ENCODE assay signal across 8 mouse cellular contexts in genomic region chr3:95938835-95939234, GRCm38 (mm10). TPM values are rescaled to one million over a fixed set of nuclear protein-coding genes. Genes with fewer than 3 reads are reported as not detected.
DNase-seq lines count a peak whose midpoint lies in the region; ATAC-seq and TF ChIP-seq lines count a peak whose summit lies in the region.

No protein-coding gene starts in this region.

- no peak for ATAC-seq in CD4-positive, CD25-positive, alpha-beta regulatory T cell, adult 4 months
- peak; percentile 58; the same call in 1 of the 2 replicates for ATAC-seq in monocyte, adult 5-6 weeks (replicated peaks; ENCODE audit: insufficient number of reproducible peaks, low FRiP score, low TSS enrichment, poor library complexity, severe bottlenecking)
- no peak for ATAC-seq in inflammation-experienced regulatory T-cells, adult 6 months

- peak; percentile 50 for DNase-seq in CD4-positive, CD25-positive, alpha-beta regulatory T cell, adult 2 months (ENCODE audit: low read depth, low spot score)
- DNase-seq in left cerebral cortex, postnatal 4 days = peak; percentile 14
- no peak for DNase-seq in left cerebral cortex, postnatal 10 days (ENCODE audit: extremely low spot score in 1 of 2, low spot score in 2 of 2)
- DNase-seq in brain, embryonic 14.5 days (ENCODE audit: low read depth) = no peak
- no peak for DNase-seq in adipocyte (ENCODE audit: low spot score)

- no peak for TF ChIP-seq POLR2A in brain, embryonic 14.5 days (IDR thresholded peaks at IDR 0.05; ENCODE audit: borderline replicate concordance, extremely low read depth, insufficient read depth, insufficient read length, poor library complexity, severe bottlenecking)

- peak; percentile 43; the same call in 1 of the 2 replicates for TF ChIP-seq CTCF in brain, embryonic 14.5 days (IDR thresholded peaks at IDR 0.05; ENCODE audit: borderline replicate concordance, extremely low read depth, insufficient read depth, insufficient read length)

- intact Hi-C loops in left cerebral cortex, postnatal 4 days (cut with DNase I) = no loop called here
- intact Hi-C loops in left cerebral cortex, postnatal 10 days (cut with DNase I) = no loop called here

RNA-seq across cellular contexts. Expression of gene Anp32e, which starts 9.8 kb away (rescaled TPM):
- 100 to 1,000 TPM; 162 to 241 TPM for polyA plus RNA-seq in CD4-positive, CD25-positive, alpha-beta regulatory T cell, adult 4 months (2017; shearing (Covaris generic))
- total RNA-seq in left cerebral cortex, postnatal 4 days (2021) = 10 to 100 TPM; 90.4 to 98.0 TPM
- 100 to 1,000 TPM; 104 to 106 TPM for total RNA-seq in left cerebral cortex, postnatal 10 days (2021)
- 98.6 and 107 TPM in 2 replicates for polyA plus RNA-seq in brain, embryonic 14.5 days (2012; rRNA removed)
- 108 to 150 TPM (median 134 TPM) in 3 replicates for total RNA-seq in monocyte, adult 5-6 weeks (2017)
- 100 to 1,000 TPM; 164 to 282 (median 210) TPM for polyA plus RNA-seq in inflammation-experienced regulatory T-cells, adult 6 months (2017; shearing (Covaris generic))

RNA-seq across cellular contexts. Expression of gene Car14, which starts 34.3 kb away (rescaled TPM):
- polyA plus RNA-seq in CD4-positive, CD25-positive, alpha-beta regulatory T cell, adult 4 months (2017; shearing (Covaris generic)) = under 1 TPM in 1 of 2 experiments, not detected in 1; 0.39 TPM
- 1 to 10 TPM; 2.4 to 2.5 TPM for total RNA-seq in left cerebral cortex, postnatal 4 days (2021)
- 1 to 10 TPM; 1.7 to 3.2 TPM for total RNA-seq in left cerebral cortex, postnatal 10 days (2021)
- polyA plus RNA-seq in brain, embryonic 14.5 days (2012; rRNA removed) = 8.6 and 9.4 TPM in 2 replicates
- total RNA-seq in monocyte, adult 5-6 weeks (2017) = not detected in 3 replicates
- polyA plus RNA-seq in inflammation-experienced regulatory T-cells, adult 6 months (2017; shearing (Covaris generic)) = not detected

RNA-seq across cellular contexts. Expression of gene Aph1a, which starts 45.1 kb away (rescaled TPM):
- polyA plus RNA-seq in CD4-positive, CD25-positive, alpha-beta regulatory T cell, adult 4 months (2017; shearing (Covaris generic)) = 10 to 100 TPM; 14.8 to 19.9 TPM
- 100 to 1,000 TPM in 1 of 2 experiments, 10 to 100 TPM in 1; 91.1 to 101 TPM for total RNA-seq in left cerebral cortex, postnatal 4 days (2021)
- 10 to 100 TPM; 88.4 to 92.6 TPM for total RNA-seq in left cerebral cortex, postnatal 10 days (2021)
- polyA plus RNA-seq in brain, embryonic 14.5 days (2012; rRNA removed) = 102 and 129 TPM in 2 replicates
- 27.5 to 35.0 TPM (median 32.8 TPM) in 3 replicates for total RNA-seq in monocyte, adult 5-6 weeks (2017)
- 10 to 100 TPM; 17.9 to 46.2 (median 27.0) TPM for polyA plus RNA-seq in inflammation-experienced regulatory T-cells, adult 6 months (2017; shearing (Covaris generic))

RNA-seq across cellular contexts. Expression of gene BC028528, which starts 47.0 kb away (rescaled TPM):
- 1 to 10 TPM; 1.0 to 3.3 TPM for polyA plus RNA-seq in CD4-positive, CD25-positive, alpha-beta regulatory T cell, adult 4 months (2017; shearing (Covaris generic))
- 10 to 100 TPM in 1 of 2 experiments, 1 to 10 TPM in 1; 6.8 to 10.8 TPM for total RNA-seq in left cerebral cortex, postnatal 4 days (2021)
- total RNA-seq in left cerebral cortex, postnatal 10 days (2021) = 1 to 10 TPM; 8.1 to 9.1 TPM
- 11.4 and 12.1 TPM in 2 replicates for polyA plus RNA-seq in brain, embryonic 14.5 days (2012; rRNA removed)
- 148 to 259 TPM (median 230 TPM) in 3 replicates for total RNA-seq in monocyte, adult 5-6 weeks (2017)
- polyA plus RNA-seq in inflammation-experienced regulatory T-cells, adult 6 months (2017; shearing (Covaris generic)) = 1 to 10 TPM in 1 of 3 experiments, under 1 TPM in 1, not detected in 1; 0.83 to 1.5 TPM

RNA-seq across cellular contexts. Expression of gene Ciart, which starts 56.8 kb away (rescaled TPM):
- 1 to 10 TPM; 9.1 to 9.7 TPM for polyA plus RNA-seq in CD4-positive, CD25-positive, alpha-beta regulatory T cell, adult 4 months (2017; shearing (Covaris generic))
- total RNA-seq in left cerebral cortex, postnatal 4 days (2021) = 1 to 10 TPM; 5.6 to 6.9 TPM
- total RNA-seq in left cerebral cortex, postnatal 10 days (2021) = 10 to 100 TPM in 1 of 2 experiments, 1 to 10 TPM in 1; 9.4 to 11.4 TPM
- 3.7 and 3.8 TPM in 2 replicates for polyA plus RNA-seq in brain, embryonic 14.5 days (2012; rRNA removed)
- total RNA-seq in monocyte, adult 5-6 weeks (2017) = 6.4 to 16.6 TPM (median 10.2 TPM) in 3 replicates
- polyA plus RNA-seq in inflammation-experienced regulatory T-cells, adult 6 months (2017; shearing (Covaris generic)) = 10 to 100 TPM in 1 of 3 experiments, 1 to 10 TPM in 2; 2.3 to 11.8 (median 6.6) TPM

Comparison
In these comparisons a context has a peak if more than half of its experiments do, and no peak if none do; other contexts are left out.
1. DNase-seq: peak in CD4-positive, CD25-positive, alpha-beta regulatory T cell, adult 2 months (single experiment) and left cerebral cortex, postnatal 4 days (single experiment); none in left cerebral cortex, postnatal 10 days (0 of 2), brain, embryonic 14.5 days (single experiment) and adipocyte (single experiment).